Mouse (Mus musculus): Measurements from ENCODE around the gene Ndufb10.

GRCm38 (mm10) chr17:24737135-24737810, 13.0 kb upstream of the Ndufb10 start:
- peak; percentile 49 for TF ChIP-seq CTCF (IDR thresholded peaks at IDR 0.05; ENCODE audit: low read depth)
- TF ChIP-seq EP300 (IDR thresholded peaks at IDR 0.05; ENCODE audit: low read depth) = no peak
